Mouse (Mus musculus) heart, embryonic 11.5 days (tissue): ENCODE data around the gene Tbc1d17. TPM values are rescaled to one million over a fixed set of nuclear protein-coding genes. Genes with fewer than 3 reads are reported as not detected.
A peak's percentile ranks its signal among the peaks of the same experiment; 100 is the strongest.

Experiments used
- ATAC-seq: fragments of 200-750 bp; cut with Nextera tagmentation; replicated peaks from 2 replicates; pipeline ENCODE4 v1.8.0; 2017; ENCODE audit warnings: moderate library complexity; ENCODE audit not compliant: insufficient number of reproducible peaks, low FRiP score, low TSS enrichment
- H3K27ac ChIP-seq: fragments of 300-500 bp; sonication (generic); 2 replicates; pipeline ENCODE4 v1.5.1; 2014; ENCODE audit warnings: mild to moderate bottlenecking, low read depth, low read length
- H3K27me3 ChIP-seq: fragments of 300-500 bp; sonication (generic); 2 replicates; pipeline ENCODE4 v1.6.1; 2014; ENCODE audit warnings: mild to moderate bottlenecking, low read length, mixed read lengths; ENCODE audit not compliant: control insufficient read depth, insufficient read depth
- H3K36me3 ChIP-seq: fragments of 300-500 bp; sonication (generic); 2 replicates; pipeline ENCODE4 v1.6.1; 2014; ENCODE audit warnings: mild to moderate bottlenecking, low read length, moderate library complexity, mixed read lengths; ENCODE audit not compliant: control insufficient read depth, insufficient read depth
- H3K4me1 ChIP-seq: fragments of 300-500 bp; sonication (generic); 2 replicates; pipeline ENCODE4 v1.6.1; 2014; ENCODE audit warnings: low read length; ENCODE audit not compliant: control insufficient read depth, insufficient read depth
- H3K4me2 ChIP-seq: fragments of 300-500 bp; sonication (generic); 2 replicates; pipeline ENCODE4 v1.6.1; 2014; ENCODE audit warnings: mild to moderate bottlenecking, moderate library complexity
- H3K4me3 ChIP-seq: fragments of 300-500 bp; sonication (generic); 2 replicates; pipeline ENCODE4 v1.5.1; 2014; ENCODE audit warnings: low read depth, low read length
- H3K9ac ChIP-seq: fragments of 300-500 bp; sonication (generic); 2 replicates; pipeline ENCODE4 v1.6.1; 2014; ENCODE audit warnings: mild to moderate bottlenecking, low read depth, low read length, moderate library complexity
- H3K9me3 ChIP-seq: fragments of 300-500 bp; sonication (generic); replicated peaks from 2 replicates; pipeline ENCODE4 v1.6.1; 2016; ENCODE audit warnings: low read length; ENCODE audit not compliant: control insufficient read depth
- WGBS: fragments of 180-500 bp; shearing (Covaris S2); extraction: QIAGEN DNeasy Blood & Tissue Kit; methylation state at CpG from one replicate; pipeline ENCODE4 v1.1.7; 2014; ENCODE audit not compliant: insufficient replicate concordance; 5-methylcytosine and 5-hydroxymethylcytosine counted together
- polyA plus RNA-seq: library from polyadenylated mRNA; unstranded; fragments of >200 nt; fragmentation: Nextera tagmentation; extraction: Ambion mirVana; gene quantifications from 2 replicates; pipeline ENCODE4 v1.2.1, GENCODE M21; 2014

The Tbc1d17 gene
- polyA plus RNA-seq, 1 experiment from 2014 or later: 48.2 TPM

DNA sequence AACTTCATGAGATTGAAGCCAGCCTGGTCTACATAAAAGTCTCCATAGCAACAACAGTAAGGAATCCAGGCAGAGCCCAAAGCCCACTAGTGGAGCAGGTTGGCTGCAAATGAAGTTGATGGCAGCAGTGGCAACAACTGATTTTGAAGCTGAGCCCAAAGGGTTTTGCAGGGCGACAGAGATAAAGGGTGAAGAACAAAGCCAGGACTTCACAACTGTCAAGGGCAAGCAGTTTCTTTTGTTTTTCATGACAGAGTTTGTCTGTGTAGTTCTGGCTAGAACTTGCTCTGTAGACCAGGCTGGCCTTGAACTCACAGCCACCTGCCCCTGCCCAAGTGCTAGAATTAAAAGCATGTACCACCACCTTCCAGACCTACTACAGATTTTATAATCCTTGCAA, 22.3 kb upstream of the Tbc1d17 start:
- H3K4me2 ChIP-seq: no peak overlapping the region
- no peaks in the 10 kb centered on the region for H3K27me3 ChIP-seq
- 81% methylated on average over 1 of the region's 1 CpGs for WGBS
- no peak for ATAC-seq
- H3K9me3 ChIP-seq: no peaks in the 10 kb centered on the region
- no peak overlapping the region for H3K9ac ChIP-seq
- no peaks in the 10 kb centered on the region for H3K36me3 ChIP-seq
- no peak overlapping the region for H3K27ac ChIP-seq
- peaks cover 38% of the 10 kb centered on the region for H3K4me1 ChIP-seq
- H3K4me3 ChIP-seq: no peak overlapping the region

- Histone ChIP-seq H3K9ac (peak overlapping the region; percentile 100), H3K4me3 (peak overlapping the region; percentile 97), H3K9me3 (no peaks in the 10 kb centered on the region), H3K27ac (peak overlapping the region; percentile 100), H3K4me1 (peaks cover 44% of the 10 kb centered on the region), H3K27me3 (no peaks in the 10 kb centered on the region), H3K4me2 (peak overlapping the region; percentile 82), H3K36me3 (no peaks in the 10 kb centered on the region)
- WGBS: 82% methylated on average over 6 of the region's 6 CpGs
- no peak for ATAC-seq
These were observed 21.7 kb upstream of the Tbc1d17 start for GRCm38 (mm10) chr7:44870614-44871013.

GRCm38 (mm10) chr7:44869697-44870528, 21.0 kb upstream of the Tbc1d17 start, which contains the start of gene Ptov1:
Gene Ptov1 (minus strand): TSS chr7:44869788.
- peak; percentile 87 for ATAC-seq
- Histone ChIP-seq H3K9ac (peak within 1 kb of the TSS; percentile 100), H3K4me3 (peak within 1 kb of the TSS; percentile 97), H3K4me2 (peak within 1 kb of the TSS; percentile 82), H3K36me3 (peaks cover 3% of the 10 kb centered on the region; the same call in 1 of the 2 replicates), H3K27ac (peak within 1 kb of the TSS; percentile 100), H3K4me1 (peaks cover 51% of the 10 kb centered on the region), H3K9me3 (no peaks in the 10 kb centered on the region), H3K27me3 (no peaks in the 10 kb centered on the region)
- 7% methylated on average over 29 of the region's 29 CpGs for WGBS

DNA sequence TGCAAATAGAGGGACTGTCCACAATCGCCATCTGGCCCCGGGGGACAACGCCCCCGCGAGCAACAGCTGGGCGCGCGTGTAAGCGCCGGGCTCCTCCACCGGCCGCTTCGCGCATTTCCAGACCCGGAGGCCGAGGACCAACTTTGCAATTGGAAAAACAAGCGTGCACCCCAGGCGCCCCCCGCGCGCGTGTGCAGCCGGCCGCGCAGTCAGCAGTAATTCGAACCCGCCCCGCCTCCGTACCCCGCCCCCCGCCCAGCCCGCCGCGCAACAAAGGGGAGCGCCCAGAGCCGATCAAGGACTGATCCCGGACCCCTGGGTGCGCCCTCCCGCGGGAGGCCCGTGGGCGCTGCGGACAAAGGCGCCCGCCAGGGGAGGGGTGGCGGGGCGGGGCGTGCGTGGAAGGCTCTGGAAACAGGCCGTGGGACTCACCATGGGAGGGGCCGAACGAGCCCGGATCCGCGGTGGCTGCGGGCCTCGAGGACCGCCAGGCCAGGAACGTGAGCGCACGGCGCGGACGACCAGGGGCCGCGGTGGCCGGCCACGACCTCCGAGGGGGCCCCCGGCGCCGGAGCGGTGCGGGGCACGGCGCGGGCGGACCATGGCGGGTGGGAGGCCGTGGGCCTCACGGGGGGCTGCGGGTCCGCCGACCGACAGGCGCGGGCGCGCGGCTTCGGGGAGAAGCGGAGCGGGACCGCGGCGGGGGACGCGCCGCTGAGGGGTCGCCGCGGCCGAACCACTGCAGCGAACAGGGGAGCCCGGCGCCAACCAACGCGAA, 20.2 kb upstream of the Tbc1d17 start:
- Histone ChIP-seq H3K4me3 (peak overlapping the region; percentile 97), H3K27me3 (no peaks in the 10 kb centered on the region), H3K4me2 (peak overlapping the region; percentile 82), H3K9me3 (no peaks in the 10 kb centered on the region), H3K4me1 (peaks cover 57% of the 10 kb centered on the region), H3K36me3 (peaks cover 8% of the 10 kb centered on the region), H3K9ac (peak overlapping the region; percentile 100), H3K27ac (peak overlapping the region; percentile 100)
- under 1% methylated on average over 94 of the region's 108 CpGs for WGBS
- peak; percentile 55 for ATAC-seq

DNA sequence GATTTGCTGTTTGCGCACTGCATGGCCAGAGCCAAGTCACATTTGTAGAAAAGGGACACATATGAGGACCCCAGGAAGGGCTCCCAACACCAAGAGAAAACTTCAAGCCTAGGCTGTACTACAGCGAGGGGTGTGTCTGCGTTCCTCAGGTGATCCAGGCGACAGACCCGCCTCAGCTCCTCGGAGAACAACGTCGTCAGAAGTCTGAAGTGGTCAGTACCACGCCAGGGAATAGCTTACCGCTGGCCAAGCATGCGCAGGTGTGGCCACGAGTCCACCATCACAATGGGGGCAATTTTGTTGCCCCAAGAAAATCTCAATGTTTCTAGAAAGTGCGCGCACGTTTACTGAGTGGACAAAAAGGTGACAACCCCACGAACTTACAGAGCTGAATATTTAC, 19.6 kb upstream of the Tbc1d17 start:
- H3K27ac ChIP-seq: peak overlapping the region; percentile 100; the same call in 1 of the 2 replicates
- H3K9me3 ChIP-seq: no peaks in the 10 kb centered on the region
- H3K4me1 ChIP-seq: peaks cover 56% of the 10 kb centered on the region
- no peaks in the 10 kb centered on the region for H3K27me3 ChIP-seq
- peak overlapping the region; percentile 97 for H3K4me3 ChIP-seq
- H3K36me3 ChIP-seq: peaks cover 12% of the 10 kb centered on the region
- H3K9ac ChIP-seq: peak overlapping the region; percentile 100
- H3K4me2 ChIP-seq: peak overlapping the region; percentile 82
- no peak for ATAC-seq
- WGBS: 9% methylated on average over 16 of the region's 16 CpGs

GRCm38 (mm10) chr7:44867802-44868201, 18.9 kb upstream of the Tbc1d17 start:
- H3K9ac ChIP-seq: peak overlapping the region; percentile 100
- peaks cover 50% of the 10 kb centered on the region for H3K4me1 ChIP-seq
- no peaks in the 10 kb centered on the region for H3K9me3 ChIP-seq
- H3K4me2 ChIP-seq: peak overlapping the region; percentile 82
- no peaks in the 10 kb centered on the region for H3K27me3 ChIP-seq
- H3K4me3 ChIP-seq: peak overlapping the region; percentile 97
- no peak overlapping the region for H3K27ac ChIP-seq
- no peak for ATAC-seq
- WGBS: 57% methylated on average over 9 of the region's 9 CpGs
- peaks cover 16% of the 10 kb centered on the region for H3K36me3 ChIP-seq

DNA sequence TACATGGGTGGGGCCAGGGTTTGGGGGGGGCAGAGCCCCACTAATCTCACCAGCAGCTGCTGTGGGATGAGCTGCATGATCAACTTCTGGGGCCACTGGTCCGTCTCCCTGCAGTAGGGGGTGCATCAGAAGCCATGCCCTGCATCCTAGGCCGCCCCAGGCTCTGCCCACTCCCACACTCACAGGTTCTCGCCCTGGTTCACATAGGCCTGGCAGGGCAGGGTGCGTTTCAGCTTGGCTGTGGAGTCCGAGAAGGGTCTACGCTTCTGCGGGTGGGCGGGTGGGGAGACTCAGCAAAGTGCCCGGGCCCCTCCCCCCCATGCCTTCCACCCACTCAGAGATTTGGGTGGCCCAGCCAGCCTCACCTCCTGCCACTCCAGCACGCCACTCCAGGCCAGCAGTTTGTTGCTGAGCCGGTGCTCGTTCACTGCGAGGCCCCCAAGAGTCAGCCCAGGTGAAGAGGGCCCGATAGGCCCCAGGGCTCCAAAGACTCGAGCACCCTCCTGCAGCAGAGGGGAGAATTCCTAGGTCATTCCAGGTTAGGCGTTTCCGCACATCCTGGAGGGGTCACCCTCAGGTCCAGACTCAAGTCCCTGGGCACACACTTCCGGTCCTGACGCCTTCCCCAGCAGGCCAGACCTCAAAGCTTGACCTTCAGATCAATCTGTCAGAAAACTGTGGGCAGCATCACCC, 18.3 kb upstream of the Tbc1d17 start:
- no peak for ATAC-seq
- WGBS: 69% methylated on average over 19 of the region's 19 CpGs
- Histone ChIP-seq H3K27me3 (no peaks in the 10 kb centered on the region), H3K36me3 (peaks cover 17% of the 10 kb centered on the region), H3K27ac (peak overlapping the region; percentile 38), H3K4me2 (peak overlapping the region; percentile 82), H3K4me1 (peaks cover 49% of the 10 kb centered on the region), H3K9ac (peak overlapping the region; percentile 100), H3K9me3 (no peaks in the 10 kb centered on the region), H3K4me3 (peak overlapping the region; percentile 97)
